Mouse (Mus musculus) kidney, embryonic 14.5 days (tissue): ENCODE measurements around the gene Ralgapa1. TPM values are rescaled to one million over a fixed set of nuclear protein-coding genes. Genes with fewer than 3 reads are reported as not detected.
"Not testable (repeated sequence)": the region's sequence is repeated elsewhere in the genome, so short reads cannot be mapped to it uniquely, and the experiment has no call there.

Source experiments
- ATAC-seq: fragments of 200-750 bp; cut with Nextera tagmentation; 2 replicates; pipeline ENCODE4 v1.8.0; 2017; ENCODE audit warnings: moderate number of reproducible peaks, mild to moderate bottlenecking, moderate TSS enrichment, moderate library complexity; ENCODE audit not compliant: low FRiP score, low TSS enrichment
- H3K27ac ChIP-seq: fragments of 300-500 bp; sonication (generic); 2 replicates; pipeline ENCODE4 v1.5.1; 2014; ENCODE audit warnings: low read depth, mild to moderate bottlenecking, low read length, moderate library complexity, mixed read lengths
- H3K27me3 ChIP-seq: fragments of 300-500 bp; sonication (generic); 2 replicates; pipeline ENCODE4 v1.6.1; 2014; ENCODE audit warnings: mild to moderate bottlenecking, low read length; ENCODE audit not compliant: control insufficient read depth, insufficient read depth
- H3K36me3 ChIP-seq: fragments of 300-500 bp; sonication (generic); 2 replicates; pipeline ENCODE4 v1.6.1; 2014; ENCODE audit warnings: low read length, mixed read lengths; ENCODE audit not compliant: control insufficient read depth, insufficient read depth
- H3K4me1 ChIP-seq: fragments of 300-500 bp; sonication (generic); 2 replicates; pipeline ENCODE4 v1.6.1; 2014; ENCODE audit warnings: low read length, mixed read lengths; ENCODE audit not compliant: control insufficient read depth, insufficient read depth
- H3K4me2 ChIP-seq: fragments of 300-500 bp; sonication (generic); replicated peaks from 2 replicates; pipeline ENCODE4 v1.6.1; 2014; ENCODE audit warnings: low read depth, mild to moderate bottlenecking, low read length
- H3K4me3 ChIP-seq: fragments of 300-500 bp; sonication (generic); 2 replicates; pipeline ENCODE4 v1.5.1; 2014; ENCODE audit warnings: mild to moderate bottlenecking, low read length
- H3K9ac ChIP-seq: fragments of 300-500 bp; sonication (generic); 2 replicates; pipeline ENCODE4 v1.6.1; 2014; ENCODE audit warnings: low read depth, mild to moderate bottlenecking, low read length, moderate library complexity
- H3K9me3 ChIP-seq: fragments of 300-500 bp; sonication (generic); 2 replicates; pipeline ENCODE4 v1.6.1; 2016; ENCODE audit warnings: low read length; ENCODE audit not compliant: control insufficient read depth
- WGBS: fragments of 180-500 bp; shearing (Covaris S2); extraction: QIAGEN DNeasy Blood & Tissue Kit; methylation state at CpG from one replicate; pipeline ENCODE4 v1.1.7; 2014; 5-methylcytosine and 5-hydroxymethylcytosine counted together
- microRNA-seq: library from miRNA; unstranded; fragments of <30 nt; microRNA quantifications from one replicate; pipeline ENCODE4, GENCODE M21; 2016
- polyA plus RNA-seq: library from polyadenylated mRNA; unstranded; fragments of >200 nt; fragmentation: Nextera tagmentation; extraction: Ambion mirVana; gene quantifications from 2 replicates; pipeline ENCODE4 v1.2.1, GENCODE M21; 2014

Gene Ralgapa1
- polyA plus RNA-seq, 1 experiment from 2014 or later: 22.2 TPM

DNA sequence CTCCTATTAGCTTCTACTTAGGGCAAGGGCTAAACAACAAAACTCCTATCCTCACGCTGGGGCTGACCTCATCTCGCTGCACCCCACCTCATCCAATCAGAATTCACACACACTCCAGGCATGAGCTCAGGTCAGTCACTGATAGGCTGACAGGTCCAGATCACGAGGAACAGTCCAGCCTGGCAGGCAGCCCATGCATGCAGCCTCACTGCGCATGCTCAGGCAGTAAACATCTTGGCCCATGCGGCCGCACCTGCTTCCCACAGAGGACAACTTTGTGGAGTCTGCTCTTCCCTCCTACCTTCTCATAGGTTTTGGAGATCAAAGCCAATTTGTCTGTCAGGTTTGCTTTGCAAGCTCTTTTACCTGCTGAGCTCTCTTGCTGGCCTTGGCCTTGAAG, 266.1 kb downstream of the Ralgapa1 start:
- H3K4me1 ChIP-seq: not testable (repeated sequence)
- WGBS: 78% methylated on average over 6 of the region's 6 CpGs

More for the DNA sequence above, 266.1 kb downstream of the Ralgapa1 start:
- H3K36me3 ChIP-seq, H3K4me2 ChIP-seq, H3K27me3 ChIP-seq, H3K9ac ChIP-seq, H3K9me3 ChIP-seq, H3K4me3 ChIP-seq, ATAC-seq, H3K27ac ChIP-seq: not testable (repeated sequence)

Small RNA genes within 50 kb of the gene (microRNA-seq; reads per million reads assigned to microRNA genes)
- 1.9 reads per million for gene Gm23394

Other genes with a start within 250 kb of the Ralgapa1 start
- gene Insm2, start 221.7 kb downstream of the Ralgapa1 start, polyA plus RNA-seq: 0.08 and 0.09 TPM in 2 replicates
- 31.6 and 36.4 TPM in 2 replicates for gene Brms1l, start 15.2 kb upstream of the Ralgapa1 start, polyA plus RNA-seq